Mouse (Mus musculus): ENCODE results near the gene Adcy3.

DNA sequence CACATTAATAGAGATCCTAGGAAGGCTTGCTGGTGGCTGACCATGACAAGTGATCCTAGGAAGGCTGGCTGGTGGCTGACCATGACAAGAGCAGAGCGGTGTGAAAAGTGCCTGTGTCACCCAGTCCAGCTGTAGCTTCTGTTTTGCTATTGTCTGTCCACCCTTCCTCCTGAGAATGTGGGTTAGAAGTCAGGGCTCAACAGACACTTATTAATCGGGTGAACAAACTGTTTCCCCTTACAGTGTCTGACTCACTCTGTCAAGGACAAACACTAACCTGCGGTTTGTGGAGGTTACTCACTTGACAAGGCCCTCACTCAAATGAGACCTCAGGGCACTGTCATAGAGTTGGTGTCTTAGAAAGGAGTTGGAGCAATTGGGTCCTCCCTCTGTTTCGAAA, 65.8 kb downstream of the Adcy3 start:
- no peak for TF ChIP-seq POLR2A (IDR thresholded peaks at IDR 0.05; ENCODE audit: insufficient read length, low read depth)
- no peak for TF ChIP-seq POLR2AphosphoS2 (IDR thresholded peaks at IDR 0.05; ENCODE audit: insufficient read length, low read depth)
- no peak for TF ChIP-seq CEBPB (IDR thresholded peaks at IDR 0.05; ENCODE audit: insufficient read depth, poor library complexity, severe bottlenecking)
- TF ChIP-seq USF1 (IDR thresholded peaks at IDR 0.05; ENCODE audit: low read depth) = no peak
- no peak for TF ChIP-seq MAX (IDR thresholded peaks at IDR 0.05; ENCODE audit: low read depth)
- TF ChIP-seq TCF12 (IDR thresholded peaks at IDR 0.05; ENCODE audit: insufficient read depth, poor library complexity, severe bottlenecking) = no peak
- no peak for TF ChIP-seq TCF3 (IDR thresholded peaks at IDR 0.05; ENCODE audit: insufficient read length, low read depth)
- no peak for TF ChIP-seq E2F4 (IDR thresholded peaks at IDR 0.05; ENCODE audit: insufficient read depth)
- no peak for TF ChIP-seq MYOD1 (IDR thresholded peaks at IDR 0.05; ENCODE audit: control insufficient read depth in 1 of 3, insufficient read length in 2 of 3, low read depth in 2 of 3)
- TF ChIP-seq REST (IDR thresholded peaks at IDR 0.05; ENCODE audit: insufficient read depth, insufficient read length) = no peak
- no peak for TF ChIP-seq MYOG (IDR thresholded peaks at IDR 0.05; ENCODE audit: control insufficient read depth in 1 of 3, insufficient read depth in 1 of 3, insufficient read length in 2 of 3, low read depth in 2 of 3)
